Mouse (Mus musculus) heart, embryonic 12.5 days (tissue): ENCODE results near the gene Top3a. TPM values are rescaled to one million over a fixed set of nuclear protein-coding genes. Genes with fewer than 3 reads are reported as not detected.
A peak's percentile ranks its signal among the peaks of the same experiment; 100 is the strongest.
"Not testable (repeated sequence)": the region's sequence is repeated elsewhere in the genome, so short reads cannot be mapped to it uniquely, and the experiment has no call there.

Experiments
- ATAC-seq: fragments of 200-750 bp; cut with Nextera tagmentation; 2 replicates; pipeline ENCODE4 v1.8.0; 2017; ENCODE audit warnings: moderate TSS enrichment, moderate library complexity; ENCODE audit not compliant: insufficient number of reproducible peaks, low FRiP score
- H3K27ac ChIP-seq: fragments of 300-500 bp; sonication (generic); 2 replicates; pipeline ENCODE4 v1.5.1; 2016; ENCODE audit warnings: mild to moderate bottlenecking, moderate library complexity; ENCODE audit not compliant: poor library complexity, severe bottlenecking
- H3K27me3 ChIP-seq: fragments of 300-500 bp; sonication (generic); replicated peaks from 2 replicates; pipeline ENCODE4 v1.6.1; 2016; ENCODE audit warnings: mild to moderate bottlenecking, moderate library complexity
- H3K36me3 ChIP-seq: fragments of 300-500 bp; sonication (generic); 2 replicates; pipeline ENCODE4 v1.6.1; 2016; ENCODE audit warnings: mild to moderate bottlenecking, moderate library complexity
- H3K4me1 ChIP-seq: fragments of 300-500 bp; sonication (generic); replicated peaks from 2 replicates; pipeline ENCODE4 v1.6.1; 2016; ENCODE audit warnings: mild to moderate bottlenecking
- H3K4me2 ChIP-seq: fragments of 300-500 bp; sonication (generic); 2 replicates; pipeline ENCODE4 v1.6.1; 2016; ENCODE audit warnings: mild to moderate bottlenecking, moderate library complexity
- H3K4me3 ChIP-seq: fragments of 300-500 bp; sonication (generic); 2 replicates; pipeline ENCODE4 v1.5.1; 2016; ENCODE audit warnings: mild to moderate bottlenecking
- H3K9ac ChIP-seq: fragments of 300-500 bp; sonication (generic); 2 replicates; pipeline ENCODE4 v1.6.1; 2016; ENCODE audit warnings: mild to moderate bottlenecking, moderate library complexity
- H3K9me3 ChIP-seq: fragments of 300-500 bp; sonication (generic); replicated peaks from 2 replicates; pipeline ENCODE4 v1.6.1; 2016; ENCODE audit warnings: mild to moderate bottlenecking, moderate library complexity
- WGBS: fragments of 180-500 bp; shearing (Covaris S2); methylation state at CpG from one replicate; pipeline ENCODE4 v1.1.7; 2016; 5-methylcytosine and 5-hydroxymethylcytosine counted together
- polyA plus RNA-seq: library from polyadenylated mRNA; unstranded; fragments of >200 nt; fragmentation: Nextera tagmentation; extraction: Ambion mirVana; gene quantifications from 2 replicates; pipeline ENCODE4 v1.2.1, GENCODE M21; 2016

The Top3a gene
- polyA plus RNA-seq: 13.5 and 15.1 TPM in 2 replicates

- Histone ChIP-seq H3K9ac (peak within 1 kb of the TSS; percentile 83), H3K4me3 (peak within 1 kb of the TSS; percentile 86), H3K27ac (peak within 1 kb of the TSS; percentile 79), H3K36me3 (peaks cover 27% of the 10 kb centered on the region), H3K4me1 (peaks cover 58% of the 10 kb centered on the region), H3K4me2 (peak within 1 kb of the TSS; percentile 85), H3K9me3 (no peaks in the 10 kb centered on the region), H3K27me3 (no peaks in the 10 kb centered on the region)
- WGBS: under 1% methylated on average over 62 of the region's 62 CpGs
- ATAC-seq: peak; percentile 95
Observed at GRCm38 (mm10) chr11:60776829-60777740, at the start of gene Top3a, which contains the start of gene Smcr8. Top3a (minus strand) TSS chr11:60777365. Smcr8 (plus strand) TSS chr11:60777524.

GRCm38 (mm10) chr11:60826700-60827099 lies 49.5 kb upstream of the Top3a start:
- WGBS: 64% methylated on average over 1 of the region's 1 CpGs
- peaks cover 5% of the 10 kb centered on the region for H3K4me1 ChIP-seq
- H3K4me3 ChIP-seq: no peak overlapping the region
- no peak overlapping the region for H3K27ac ChIP-seq
- no peaks in the 10 kb centered on the region for H3K36me3 ChIP-seq
- ATAC-seq: no peak
- H3K27me3 ChIP-seq: no peaks in the 10 kb centered on the region
- no peaks in the 10 kb centered on the region for H3K9me3 ChIP-seq
- H3K9ac ChIP-seq: no peak overlapping the region
- no peak overlapping the region for H3K4me2 ChIP-seq

- 75% methylated on average over 3 of the region's 3 CpGs for WGBS
- Histone ChIP-seq H3K9me3 (no peaks in the 10 kb centered on the region), H3K27ac (no peak overlapping the region), H3K27me3 (no peaks in the 10 kb centered on the region), H3K4me1 (no peaks in the 10 kb centered on the region), H3K36me3 (no peaks in the 10 kb centered on the region), H3K4me3 (no peak overlapping the region), H3K4me2 (no peak overlapping the region), H3K9ac (no peak overlapping the region)
- ATAC-seq: no peak
Observed at GRCm38 (mm10) chr11:60825191-60825590, 48.0 kb upstream of the Top3a start.

- Histone ChIP-seq H3K4me1 (no peaks in the 10 kb centered on the region), H3K27ac (no peak overlapping the region), H3K9ac (no peak overlapping the region), H3K4me3 (no peak overlapping the region), H3K27me3 (no peaks in the 10 kb centered on the region), H3K9me3 (no peaks in the 10 kb centered on the region), H3K36me3 (no peaks in the 10 kb centered on the region), H3K4me2 (no peak overlapping the region)
- 68% methylated on average over 2 of the region's 2 CpGs for WGBS
- no peak for ATAC-seq
Observed at GRCm38 (mm10) chr11:60823771-60824170, 46.6 kb upstream of the Top3a start.

- Histone ChIP-seq H3K4me3 (no peak overlapping the region), H3K36me3 (no peaks in the 10 kb centered on the region), H3K9ac (no peak overlapping the region), H3K27me3 (no peaks in the 10 kb centered on the region; the same call in 1 of the 2 replicates), H3K27ac (no peak overlapping the region), H3K4me1 (no peaks in the 10 kb centered on the region), H3K9me3 (no peaks in the 10 kb centered on the region), H3K4me2 (no peak overlapping the region)
- no peak for ATAC-seq
- WGBS: 59% methylated on average over 5 of the region's 5 CpGs
Observed at GRCm38 (mm10) chr11:60816398-60816797, 39.2 kb upstream of the Top3a start.

GRCm38 (mm10) chr11:60811618-60812017 lies 34.5 kb upstream of the Top3a start, which contains the start of gene Shmt1:
Shmt1 (minus strand) TSS chr11:60811718.
- H3K27me3 ChIP-seq: not testable (repeated sequence)

GRCm38 (mm10) chr11:60811054-60811460 lies 33.9 kb upstream of the Top3a start:
- ATAC-seq: peak; percentile 99
- no peaks in the 10 kb centered on the region for H3K27me3 ChIP-seq
- peak overlapping the region; percentile 47 for H3K9ac ChIP-seq
- H3K4me2 ChIP-seq: peak overlapping the region; percentile 74
- peaks cover 29% of the 10 kb centered on the region for H3K4me1 ChIP-seq
- H3K27ac ChIP-seq: no peak overlapping the region
- H3K9me3 ChIP-seq: no peaks in the 10 kb centered on the region
- no peaks in the 10 kb centered on the region for H3K36me3 ChIP-seq
- peak overlapping the region; percentile 49 for H3K4me3 ChIP-seq
- WGBS: under 1% methylated on average over 29 of the region's 29 CpGs

More at GRCm38 (mm10) chr11:60811618-60812017, 34.5 kb upstream of the Top3a start, which contains the start of gene Shmt1:
- H3K36me3 ChIP-seq, H3K9me3 ChIP-seq, H3K27ac ChIP-seq, ATAC-seq: not testable (repeated sequence)
- H3K4me2 ChIP-seq: peak within 1 kb of the TSS; percentile 74
- 17% methylated on average over 6 of the region's 6 CpGs for WGBS
- peaks cover 29% of the 10 kb centered on the region for H3K4me1 ChIP-seq
- H3K9ac ChIP-seq: peak within 1 kb of the TSS; percentile 47
- H3K4me3 ChIP-seq: peak within 1 kb of the TSS; percentile 49

- H3K36me3 ChIP-seq: no peaks in the 10 kb centered on the region
- peak overlapping the region; percentile 49 for H3K4me3 ChIP-seq
- peak overlapping the region; percentile 47 for H3K9ac ChIP-seq
- H3K27me3 ChIP-seq: no peaks in the 10 kb centered on the region
- peak overlapping the region; percentile 74 for H3K4me2 ChIP-seq
- no peaks in the 10 kb centered on the region for H3K9me3 ChIP-seq
- 18% methylated on average over 14 of the region's 14 CpGs for WGBS
- no peak overlapping the region for H3K27ac ChIP-seq
- peaks cover 29% of the 10 kb centered on the region for H3K4me1 ChIP-seq
- no peak for ATAC-seq
Observed at GRCm38 (mm10) chr11:60810046-60810965, 33.1 kb upstream of the Top3a start.

- Histone ChIP-seq H3K9me3 (no peaks in the 10 kb centered on the region), H3K27me3 (no peaks in the 10 kb centered on the region), H3K36me3 (no peaks in the 10 kb centered on the region), H3K4me1 (peaks cover 29% of the 10 kb centered on the region), H3K4me2 (peak overlapping the region; percentile 74), H3K9ac (peak overlapping the region; percentile 47; the same call in 1 of the 2 replicates), H3K27ac (no peak overlapping the region), H3K4me3 (peak overlapping the region; percentile 49)
- no peak for ATAC-seq
- WGBS: 68% methylated on average over 1 of the region's 1 CpGs
Observed at GRCm38 (mm10) chr11:60809546-60809945, 32.4 kb upstream of the Top3a start.

- no peak for ATAC-seq
- H3K9ac ChIP-seq: no peak overlapping the region
- H3K27ac ChIP-seq: no peak overlapping the region
- no peaks in the 10 kb centered on the region for H3K27me3 ChIP-seq
- H3K9me3 ChIP-seq: no peaks in the 10 kb centered on the region
- 73% methylated on average over 4 of the region's 4 CpGs for WGBS
- H3K4me2 ChIP-seq: no peak overlapping the region
- H3K4me1 ChIP-seq: peaks cover 29% of the 10 kb centered on the region
- peaks cover 8% of the 10 kb centered on the region for H3K36me3 ChIP-seq
- no peak overlapping the region for H3K4me3 ChIP-seq
Observed at GRCm38 (mm10) chr11:60808286-60809070, 31.3 kb upstream of the Top3a start.
